Mouse (Mus musculus): Measurements from ENCODE around the gene Atp2b2. TPM values are rescaled to one million over a fixed set of nuclear protein-coding genes. Genes with fewer than 3 reads are reported as not detected.

The Atp2b2 gene
- polyA plus RNA-seq, 1 experiment from 2014 or later: 37.9 TPM

GRCm38 (mm10) chr6:113942355-113942754, 100.1 kb downstream of the Atp2b2 start:
- Histone ChIP-seq H3K36me3 (no peaks in the 10 kb centered on the region), H3K9ac (replicated peaks) (no peak overlapping the region), H3K9me3 (replicated peaks) (no peaks in the 10 kb centered on the region), H3K27ac (replicated peaks) (no peak overlapping the region), H3K27me3 (replicated peaks) (no peaks in the 10 kb centered on the region), H3K4me1 (no peaks in the 10 kb centered on the region), H3K4me2 (no peak overlapping the region), H3K4me3 (replicated peaks) (no peak overlapping the region)
- no peak for ATAC-seq (ENCODE audit: low FRiP score)
- 35% methylated on average over 12 of the region's 12 CpGs for WGBS

DNA sequence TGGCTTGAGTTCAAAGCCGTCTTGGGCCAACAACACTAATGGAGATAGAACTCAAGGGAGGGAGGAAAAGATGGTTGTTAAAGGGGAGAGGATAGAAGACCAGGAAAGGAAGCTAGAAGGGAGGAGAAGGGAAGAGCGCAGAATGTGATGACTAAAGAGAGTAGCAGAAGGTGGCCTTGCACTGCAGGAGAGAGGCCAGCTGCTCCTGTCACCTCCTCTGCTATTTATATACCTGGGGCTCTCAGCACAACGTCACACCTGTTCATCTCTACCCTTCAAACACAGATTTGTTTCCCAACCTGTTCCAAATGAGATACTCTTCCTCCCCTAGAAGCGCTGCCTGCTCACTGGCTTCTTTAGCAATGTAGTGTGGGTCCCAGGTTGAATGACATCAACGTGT, 101.1 kb downstream of the Atp2b2 start:
- 87% methylated on average over 5 of the region's 5 CpGs for WGBS
- H3K4me2 ChIP-seq: no peak overlapping the region
- no peak overlapping the region for H3K4me3 ChIP-seq (replicated peaks)

GRCm38 (mm10) chr6:113939442-113939841, 103.0 kb downstream of the Atp2b2 start:
- Histone ChIP-seq H3K4me2 (no peak overlapping the region), H3K9ac (replicated peaks) (no peak overlapping the region), H3K9me3 (replicated peaks) (no peaks in the 10 kb centered on the region), H3K4me3 (replicated peaks) (no peak overlapping the region), H3K27ac (replicated peaks) (no peak overlapping the region), H3K4me1 (peaks cover 5% of the 10 kb centered on the region; the same call in 1 of the 2 replicates), H3K36me3 (no peaks in the 10 kb centered on the region), H3K27me3 (replicated peaks) (no peaks in the 10 kb centered on the region)
- WGBS: 86% methylated on average over 8 of the region's 8 CpGs
- ATAC-seq (ENCODE audit: low FRiP score): no peak

More for the DNA sequence above, 101.1 kb downstream of the Atp2b2 start:
- no peak for ATAC-seq (ENCODE audit: low FRiP score)
- H3K9me3 ChIP-seq (replicated peaks): no peaks in the 10 kb centered on the region
- no peak overlapping the region for H3K27ac ChIP-seq (replicated peaks)
- H3K36me3 ChIP-seq: no peaks in the 10 kb centered on the region
- H3K9ac ChIP-seq (replicated peaks): no peak overlapping the region
- no peaks in the 10 kb centered on the region for H3K27me3 ChIP-seq (replicated peaks)
- H3K4me1 ChIP-seq: peaks cover 5% of the 10 kb centered on the region; the same call in 1 of the 2 replicates

- WGBS: 34% methylated on average over 6 of the region's 6 CpGs
- ATAC-seq (ENCODE audit: low FRiP score): no peak
These were observed 105.5 kb downstream of the Atp2b2 start for GRCm38 (mm10) chr6:113936811-113937508.

DNA sequence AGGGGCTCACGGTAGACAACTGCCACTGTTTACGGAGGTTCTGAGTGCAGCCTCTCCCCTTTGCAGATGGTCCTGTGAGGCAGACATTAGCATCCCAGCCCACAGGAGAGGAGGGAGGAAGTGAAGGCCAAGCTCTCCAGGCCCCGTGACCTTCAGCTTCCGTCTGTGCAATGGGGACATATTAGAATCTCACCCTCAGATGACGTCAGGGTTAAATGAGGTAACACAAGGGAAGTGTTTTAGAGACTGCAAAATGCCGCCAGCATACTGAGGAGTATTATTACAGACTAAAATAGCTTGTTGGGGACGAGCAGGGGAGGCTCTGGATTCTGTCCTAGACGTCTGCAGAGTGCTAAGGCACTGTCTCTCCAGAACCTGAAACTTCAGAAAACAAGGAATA, 106.3 kb downstream of the Atp2b2 start:
- Histone ChIP-seq H3K36me3 (no peaks in the 10 kb centered on the region), H3K4me3 (replicated peaks) (no peak overlapping the region), H3K9me3 (replicated peaks) (no peaks in the 10 kb centered on the region), H3K4me1 (peaks cover 5% of the 10 kb centered on the region; the same call in 1 of the 2 replicates), H3K4me2 (no peak overlapping the region), H3K27me3 (replicated peaks) (no peaks in the 10 kb centered on the region), H3K27ac (replicated peaks) (no peak overlapping the region), H3K9ac (replicated peaks) (no peak overlapping the region)
- WGBS: 63% methylated on average over 8 of the region's 8 CpGs
- ATAC-seq (ENCODE audit: low FRiP score): no peak

More at GRCm38 (mm10) chr6:113936811-113937508, 105.5 kb downstream of the Atp2b2 start:
- Histone ChIP-seq H3K27ac (replicated peaks) (no peak overlapping the region), H3K9ac (replicated peaks) (no peak overlapping the region), H3K36me3 (no peaks in the 10 kb centered on the region), H3K27me3 (replicated peaks) (no peaks in the 10 kb centered on the region), H3K4me1 (peaks cover 5% of the 10 kb centered on the region; the same call in 1 of the 2 replicates), H3K9me3 (replicated peaks) (no peaks in the 10 kb centered on the region), H3K4me2 (no peak overlapping the region), H3K4me3 (replicated peaks) (no peak overlapping the region)

DNA sequence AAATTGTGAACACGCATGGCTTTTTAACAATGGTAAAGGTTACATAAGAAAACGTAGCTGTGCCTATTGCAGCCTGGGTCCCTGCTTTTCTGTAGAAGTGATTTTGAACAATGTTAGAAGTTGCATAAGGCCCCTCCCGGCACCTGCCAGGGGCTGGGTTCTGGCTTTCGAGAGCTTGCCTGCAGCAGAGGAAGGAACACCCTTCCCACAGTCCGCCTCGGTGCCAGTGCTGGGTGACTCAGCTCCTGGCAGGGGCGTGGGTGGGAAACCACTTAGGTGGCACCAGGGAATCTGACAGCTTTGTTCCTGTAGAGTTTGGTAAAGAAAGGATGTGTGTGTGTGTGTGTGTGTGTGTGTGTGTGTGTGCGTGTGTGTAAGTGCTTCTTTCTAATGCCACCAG, 107.7 kb downstream of the Atp2b2 start:
- H3K9ac ChIP-seq (replicated peaks): no peak overlapping the region
- H3K27me3 ChIP-seq (replicated peaks): no peaks in the 10 kb centered on the region
- no peak overlapping the region for H3K4me3 ChIP-seq (replicated peaks)
- H3K27ac ChIP-seq (replicated peaks): no peak overlapping the region
- no peaks in the 10 kb centered on the region for H3K36me3 ChIP-seq
- no peak for ATAC-seq (ENCODE audit: low FRiP score)
- WGBS: 81% methylated on average over 8 of the region's 8 CpGs
- H3K9me3 ChIP-seq (replicated peaks): no peaks in the 10 kb centered on the region
- no peak overlapping the region for H3K4me2 ChIP-seq
- peaks cover 5% of the 10 kb centered on the region; the same call in 1 of the 2 replicates for H3K4me1 ChIP-seq

DNA sequence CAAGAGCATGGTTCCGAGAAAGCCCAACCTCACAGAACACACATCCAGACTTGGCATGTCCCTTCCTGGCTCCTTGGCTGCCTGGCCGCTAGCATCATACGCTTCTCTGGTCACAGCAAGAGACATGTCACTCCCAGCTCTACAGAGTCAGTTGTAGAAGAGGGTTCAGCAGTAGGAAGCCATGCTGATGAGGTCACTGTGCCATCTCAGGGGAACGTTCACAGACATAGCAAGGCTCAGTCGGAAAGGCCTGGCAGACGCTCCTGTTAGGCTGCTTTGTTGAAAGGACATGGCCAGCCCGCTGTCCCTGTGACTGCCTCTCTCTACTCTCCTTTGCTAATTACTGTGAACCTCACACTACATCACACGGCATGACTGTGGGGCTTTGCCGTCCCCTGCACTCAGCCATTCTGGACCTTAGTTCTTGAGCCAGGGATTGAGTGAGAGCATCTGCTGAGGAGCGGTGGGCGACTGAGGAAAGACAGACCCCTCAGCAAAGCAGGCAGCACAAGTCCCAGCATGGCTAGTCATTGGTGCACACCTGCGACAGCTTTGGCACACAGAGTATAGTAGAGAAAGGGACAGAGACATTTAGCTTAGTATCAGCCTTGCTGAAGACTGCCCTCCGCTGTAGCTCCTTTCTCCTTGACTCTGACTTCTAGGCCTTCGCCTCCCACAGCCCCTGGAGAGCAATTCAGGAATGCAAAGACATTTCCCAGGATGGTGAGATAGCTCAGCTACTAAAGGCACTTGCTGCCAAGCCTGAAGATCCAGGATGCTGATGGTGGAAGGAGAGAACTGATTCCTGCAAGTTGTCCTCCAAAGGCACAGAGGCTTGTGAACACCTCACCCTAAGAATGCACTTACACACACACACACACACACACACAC, 108.9 kb downstream of the Atp2b2 start:
- Histone ChIP-seq H3K27me3 (replicated peaks) (no peaks in the 10 kb centered on the region), H3K9ac (replicated peaks) (no peak overlapping the region), H3K9me3 (replicated peaks) (no peaks in the 10 kb centered on the region), H3K4me2 (no peak overlapping the region), H3K36me3 (no peaks in the 10 kb centered on the region), H3K27ac (replicated peaks) (no peak overlapping the region), H3K4me3 (replicated peaks) (no peak overlapping the region), H3K4me1 (peaks cover 5% of the 10 kb centered on the region; the same call in 1 of the 2 replicates)
- 55% methylated on average over 14 of the region's 14 CpGs for WGBS
- no peak for ATAC-seq (ENCODE audit: low FRiP score)

- H3K36me3 ChIP-seq: no peaks in the 10 kb centered on the region
- H3K4me2 ChIP-seq: no peak overlapping the region
- WGBS: 78% methylated on average over 7 of the region's 8 CpGs
- H3K9me3 ChIP-seq (replicated peaks): no peaks in the 10 kb centered on the region
- no peaks in the 10 kb centered on the region for H3K27me3 ChIP-seq (replicated peaks)
- ATAC-seq (ENCODE audit: low FRiP score): no peak
- no peak overlapping the region for H3K9ac ChIP-seq (replicated peaks)
- no peak overlapping the region for H3K27ac ChIP-seq (replicated peaks)
- no peaks in the 10 kb centered on the region for H3K4me1 ChIP-seq
- no peak overlapping the region for H3K4me3 ChIP-seq (replicated peaks)
These were observed 113.1 kb downstream of the Atp2b2 start for GRCm38 (mm10) chr6:113929191-113929875.

DNA sequence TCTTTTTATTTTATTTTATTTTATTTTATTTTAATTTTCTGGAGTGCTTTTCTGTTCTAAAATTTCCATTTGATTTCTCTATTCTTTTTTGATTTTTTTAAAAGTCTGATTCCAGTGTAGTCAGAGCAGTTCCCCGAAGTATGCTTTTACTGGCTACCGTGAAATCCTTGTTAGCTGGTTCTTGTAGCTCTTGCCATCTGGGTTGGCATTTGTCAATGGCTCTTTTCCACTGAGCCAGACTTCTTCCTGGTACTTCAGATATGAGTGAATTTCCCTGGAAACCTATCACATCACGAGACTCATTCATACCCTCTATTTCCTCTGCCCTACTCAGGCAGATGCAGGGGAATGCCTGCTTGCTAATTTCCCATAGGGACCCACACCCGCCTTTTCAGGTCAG, 119.2 kb downstream of the Atp2b2 start:
- Histone ChIP-seq H3K9me3 (replicated peaks) (no peaks in the 10 kb centered on the region), H3K27me3 (replicated peaks) (no peaks in the 10 kb centered on the region), H3K27ac (replicated peaks) (no peak overlapping the region), H3K4me1 (no peaks in the 10 kb centered on the region), H3K36me3 (no peaks in the 10 kb centered on the region), H3K9ac (replicated peaks) (no peak overlapping the region), H3K4me3 (replicated peaks) (no peak overlapping the region), H3K4me2 (no peak overlapping the region)
- WGBS: 72% methylated on average over 4 of the region's 4 CpGs
- no peak for ATAC-seq (ENCODE audit: low FRiP score)

GRCm38 (mm10) chr6:113920466-113920865, 121.9 kb downstream of the Atp2b2 start:
- no peak for ATAC-seq (ENCODE audit: low FRiP score)
- 74% methylated on average over 5 of the region's 5 CpGs for WGBS
- Histone ChIP-seq H3K9ac (replicated peaks) (no peak overlapping the region), H3K27me3 (replicated peaks) (no peaks in the 10 kb centered on the region), H3K4me1 (no peaks in the 10 kb centered on the region), H3K4me2 (no peak overlapping the region), H3K4me3 (replicated peaks) (no peak overlapping the region), H3K27ac (replicated peaks) (no peak overlapping the region), H3K36me3 (no peaks in the 10 kb centered on the region), H3K9me3 (replicated peaks) (no peaks in the 10 kb centered on the region)

GRCm38 (mm10) chr6:113912753-113913152, 129.7 kb downstream of the Atp2b2 start:
- H3K27ac ChIP-seq (replicated peaks): no peak overlapping the region
- WGBS: 76% methylated on average over 3 of the region's 3 CpGs
- H3K4me2 ChIP-seq: no peak overlapping the region
- no peak for ATAC-seq (ENCODE audit: low FRiP score)
- H3K36me3 ChIP-seq: no peaks in the 10 kb centered on the region
- H3K27me3 ChIP-seq (replicated peaks): no peaks in the 10 kb centered on the region
- no peaks in the 10 kb centered on the region for H3K4me1 ChIP-seq
- no peak overlapping the region for H3K4me3 ChIP-seq (replicated peaks)
- H3K9ac ChIP-seq (replicated peaks): no peak overlapping the region
- no peaks in the 10 kb centered on the region for H3K9me3 ChIP-seq (replicated peaks)
